Mouse (Mus musculus) CH12.LX (cell line): ENCODE data around the gene Tnnc1. TPM values are rescaled to one million over a fixed set of nuclear protein-coding genes. Genes with fewer than 3 reads are reported as not detected.

Experiments
- DNase-seq: peaks from one replicate; pipeline ENCODE4 v3.0.0-alpha.2; 2013; ENCODE audit errors: extremely low read depth
- H3K27ac ChIP-seq: 2 replicates; pipeline ENCODE4 v1.5.1; 2012; ENCODE audit warnings: low read depth, mild to moderate bottlenecking, control low read depth, moderate library complexity; ENCODE audit not compliant: insufficient read depth
- H3K27me3 ChIP-seq: replicated peaks from 2 replicates; pipeline ENCODE3; 2012; ENCODE audit warnings: inconsistent platforms
- H3K36me3 ChIP-seq, 2 experiments: replicated peaks in 1 of 2; 2 replicates each; pipeline versions ENCODE3 to v1.6.1; 2012; ENCODE audit warnings: inconsistent platforms in 1 of 2, low read length in 1 of 2, mild to moderate bottlenecking in 1 of 2, mixed read lengths in 1 of 2, moderate library complexity in 1 of 2; ENCODE audit not compliant: control insufficient read depth in 1 of 2, insufficient read depth in 1 of 2
- H3K4me1 ChIP-seq, 2 experiments: 2 replicates each; pipeline ENCODE4 v1.6.1; 2012; ENCODE audit warnings: inconsistent platforms in 1 of 2, moderate library complexity in 1 of 2; ENCODE audit not compliant: insufficient read depth in 2 of 2, control insufficient read depth in 1 of 2
- H3K4me2 ChIP-seq: 2 replicates; pipeline ENCODE4 v1.6.1; 2012; ENCODE audit warnings: low read depth, mild to moderate bottlenecking, control low read depth; ENCODE audit not compliant: poor library complexity, insufficient read depth, severe bottlenecking
- H3K4me3 ChIP-seq, 3 experiments: fragments of 150-350 bp in 1 of 3; sonication (generic) in 1 of 3; replicated peaks in 1 of 3; 2 replicates each; pipeline versions ENCODE3 to v1.5.1; 2011 to 2012; ENCODE audit warnings: low read depth in 2 of 3, low read length in 2 of 3, mild to moderate bottlenecking in 2 of 3, moderate library complexity in 2 of 3, control low read depth in 1 of 3, improper control_type of control experiment in 1 of 3, inconsistent platforms in 1 of 3, mixed read lengths in 1 of 3; ENCODE audit not compliant: poor library complexity in 1 of 3
- H3K79me2 ChIP-seq: replicated peaks from 2 replicates; pipeline ENCODE4 v1.6.1; 2012; ENCODE audit warnings: mild to moderate bottlenecking, moderate library complexity; ENCODE audit not compliant: control insufficient read depth, poor library complexity, insufficient read depth, severe bottlenecking; ENCODE audit errors: extremely low read depth
- H3K9ac ChIP-seq: 2 replicates; pipeline ENCODE4 v1.6.1; 2012; ENCODE audit warnings: low read depth, mild to moderate bottlenecking, control low read depth, moderate library complexity; ENCODE audit not compliant: insufficient read depth
- H3K9me3 ChIP-seq: replicated peaks from 2 replicates; pipeline ENCODE3; 2012; ENCODE audit warnings: low read length, inconsistent platforms, mixed read lengths
- CHD2 ChIP-seq: IDR thresholded peaks from 2 replicates; pipeline ENCODE4 v1.6.1; 2011; ENCODE audit warnings: low read length, improper control_type of control experiment
- E2F4 ChIP-seq: IDR thresholded peaks from 2 replicates; pipeline ENCODE4 v1.6.1; 2011; ENCODE audit warnings: low read depth, low read length, improper control_type of control experiment; ENCODE audit not compliant: insufficient replicate concordance
- ELF1 ChIP-seq: IDR thresholded peaks from 2 replicates; pipeline ENCODE4 v1.6.1; 2014; ENCODE audit warnings: low read depth, mild to moderate bottlenecking, inconsistent platforms, low read length, improper control_type of control experiment
- GABPA ChIP-seq: IDR thresholded peaks from 2 replicates; pipeline ENCODE4 v1.6.1; 2012; ENCODE audit warnings: low read depth, low read length, improper control_type of control experiment, inconsistent platforms; ENCODE audit not compliant: insufficient replicate concordance
- HCFC1 ChIP-seq: IDR thresholded peaks from 2 replicates; pipeline ENCODE4 v1.6.1; 2012; ENCODE audit warnings: low read depth, mild to moderate bottlenecking, inconsistent platforms, low read length, improper control_type of control experiment
- IRF4 ChIP-seq: IDR thresholded peaks from 2 replicates; pipeline ENCODE4 v1.6.1; 2014; ENCODE audit warnings: low read depth, mild to moderate bottlenecking, inconsistent platforms, low read length, improper control_type of control experiment
- JUN ChIP-seq: IDR thresholded peaks from 2 replicates; pipeline ENCODE4 v1.6.1; 2011; ENCODE audit warnings: low read depth, mild to moderate bottlenecking, low read length, improper control_type of control experiment, moderate library complexity; ENCODE audit not compliant: insufficient read depth
- MAFK ChIP-seq: IDR thresholded peaks from 2 replicates; pipeline ENCODE4 v1.6.1; 2011; ENCODE audit warnings: low read length, improper control_type of control experiment; ENCODE audit not compliant: insufficient replicate concordance
- MAX ChIP-seq: IDR thresholded peaks from 2 replicates; pipeline ENCODE4 v1.6.1; 2011; ENCODE audit warnings: low read length, improper control_type of control experiment
- MEF2A ChIP-seq: IDR thresholded peaks from 2 replicates; pipeline ENCODE4 v1.6.1; 2014; ENCODE audit warnings: low read depth, mild to moderate bottlenecking, inconsistent platforms, low read length, improper control_type of control experiment, borderline replicate concordance
- MXI1 ChIP-seq: IDR thresholded peaks from 2 replicates; pipeline ENCODE4 v1.6.1; 2011; ENCODE audit warnings: mild to moderate bottlenecking, low read depth, low read length, improper control_type of control experiment
- MYC ChIP-seq: IDR thresholded peaks from 2 replicates; pipeline ENCODE4 v1.6.1; 2011; ENCODE audit warnings: low read depth, mild to moderate bottlenecking, improper control_type of control experiment, low read length
- NELFE ChIP-seq: IDR thresholded peaks from 2 replicates; pipeline ENCODE4 v1.6.1; 2011; ENCODE audit warnings: low read depth, low read length, improper control_type of control experiment
- PAX5 ChIP-seq: IDR thresholded peaks from 2 replicates; pipeline ENCODE4 v1.6.1; 2012; ENCODE audit warnings: low read length, inconsistent platforms, mixed read lengths
- POLR2AphosphoS2 ChIP-seq: IDR thresholded peaks from 2 replicates; pipeline ENCODE4 v1.6.1; 2011; ENCODE audit warnings: low read depth, low read length, improper control_type of control experiment
- RCOR1 ChIP-seq: conservative IDR thresholded peaks from 2 replicates; pipeline ENCODE4 v1.6.1; 2012; ENCODE audit warnings: low read depth, mild to moderate bottlenecking, inconsistent platforms, low read length, improper control_type of control experiment
- TCF12 ChIP-seq: IDR thresholded peaks from 2 replicates; pipeline ENCODE4 v1.6.1; 2014; ENCODE audit warnings: low read depth, mild to moderate bottlenecking, inconsistent platforms, low read length, improper control_type of control experiment
- UBTF ChIP-seq: IDR thresholded peaks from 2 replicates; pipeline ENCODE4 v1.6.1; 2012; ENCODE audit warnings: low read depth, mild to moderate bottlenecking, inconsistent platforms, low read length, improper control_type of control experiment, moderate library complexity
- USF1 ChIP-seq: IDR thresholded peaks from 2 replicates; pipeline ENCODE4 v1.6.1; 2014; ENCODE audit warnings: low read depth, mild to moderate bottlenecking, inconsistent platforms, low read length, improper control_type of control experiment
- USF2 ChIP-seq: conservative IDR thresholded peaks from 2 replicates; pipeline ENCODE4 v1.6.1; 2011; ENCODE audit warnings: low read depth, low read length, improper control_type of control experiment
- ZC3H11A ChIP-seq: IDR thresholded peaks from 2 replicates; pipeline ENCODE4 v1.6.1; 2012; ENCODE audit warnings: low read depth, mild to moderate bottlenecking, inconsistent platforms, low read length, improper control_type of control experiment
- ZKSCAN1 ChIP-seq: IDR thresholded peaks from 2 replicates; pipeline ENCODE4 v1.6.1; 2012; ENCODE audit warnings: low read depth, inconsistent platforms, low read length, improper control_type of control experiment, borderline replicate concordance
- ZNF384 ChIP-seq: IDR thresholded peaks from 2 replicates; pipeline ENCODE4 v1.6.1; 2012; ENCODE audit warnings: low read depth, low read length, improper control_type of control experiment, inconsistent platforms
- dilution Hi-C: fragments of 300-500 bp; cut with MboI; formaldehyde crosslinking; loops from 2 replicates; pipeline ENCODE4 v1.14.3; 2020; ENCODE audit warnings: low sequenced_read_pairs; ENCODE audit not compliant: extremely low pct_unique_long_range_greater_than_20kb, extremely low pct_ligation_motif_present
- in situ Hi-C: fragments of 300-500 bp; cut with MboI; formaldehyde crosslinking; loops from 3 replicates; pipeline ENCODE4 v1.14.3; 2019; ENCODE audit warnings: low sequenced_read_pairs, low pct_ligation_motif_present, low pct_unique_long_range_greater_than_20kb, mixed read lengths
- polyA plus RNA-seq: library from polyadenylated mRNA; unstranded; fragments of >175 nt; gene quantifications from 2 replicates; pipeline ENCODE4 v1.2.1, GENCODE M21; 2012; ENCODE audit warnings: low read depth; ENCODE audit not compliant: insufficient read length
- total RNA-seq, 2 experiments: library from RNA; depleted of rRNA; stranded (reverse); fragments of 300-350 nt in 1 of 2; fragments of >200 nt in 1 of 2; gene quantifications; 2 replicates each; pipeline ENCODE4 v1.2.3; 2012 to 2014

Tnnc1 gene
- total and polyA plus RNA-seq, 3 experiments: 0.25 to 0.66 (median 0.63) TPM

DNA sequence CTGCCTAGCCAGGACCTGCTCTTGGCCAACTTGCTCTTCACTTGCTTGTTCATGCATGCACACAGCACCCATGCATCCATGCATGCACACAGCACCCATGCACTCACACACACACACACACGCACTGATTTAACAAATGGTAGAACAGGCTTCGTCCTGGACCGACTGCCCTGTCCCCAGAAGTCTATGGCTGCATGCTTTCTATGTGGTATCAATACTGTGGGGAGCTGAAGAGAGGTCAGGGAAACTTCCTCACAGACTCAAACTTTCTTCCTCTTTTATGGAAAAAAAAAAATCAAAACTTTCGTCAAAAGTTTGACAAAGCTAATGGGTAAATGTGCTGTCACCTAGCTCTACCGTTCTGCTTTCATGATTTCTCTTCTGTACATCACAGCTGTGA, 24.6 kb upstream of the Tnnc1 start:
- in situ Hi-C loops: no loop called here
- Histone ChIP-seq H3K9me3 (no peaks in the 10 kb centered on the region), H3K27me3 (no peaks in the 10 kb centered on the region), H3K27ac (no peak overlapping the region), H3K9ac (no peak overlapping the region), H3K4me2 (no peak overlapping the region), H3K4me3 (no peak overlapping the region)
- no peak for DNase-seq
- dilution Hi-C loops: no loop called here
- TF ChIP-seq ELF1 (no peak), TCF12 (no peak), MEF2A (no peak), JUN (no peak), ZC3H11A (no peak), POLR2AphosphoS2 (no peak), ZKSCAN1 (no peak)
- TF ChIP-seq, all 38 proteins: peak for 0
- Histone ChIP-seq H3K79me2 (no peaks in the 10 kb centered on the region), H3K36me3 (peaks cover 89 to 100% of the 10 kb centered on the region in 2 experiments), H3K4me1 (no peaks in the 10 kb centered on the region; a peak in 1 of 4 replicates)

GRCm38 (mm10) chr14:31184195-31184594, 23.9 kb upstream of the Tnnc1 start:
- H3K36me3 ChIP-seq: peaks cover 90 to 100% of the 10 kb centered on the region in 2 experiments
- no peaks in the 10 kb centered on the region for H3K79me2 ChIP-seq
- H3K9ac ChIP-seq: no peak overlapping the region
- H3K9me3 ChIP-seq: no peaks in the 10 kb centered on the region
- no peak overlapping the region for H3K27ac ChIP-seq
- no peak overlapping the region for H3K4me2 ChIP-seq
- H3K27me3 ChIP-seq: no peaks in the 10 kb centered on the region
- no peak overlapping the region for H3K4me3 ChIP-seq
- dilution Hi-C loops (no loop called here), in situ Hi-C loops (no loop called here)
- no peaks in the 10 kb centered on the region; a peak in 1 of 4 replicates for H3K4me1 ChIP-seq
- TF ChIP-seq POLR2AphosphoS2: no peak
- no peak for TF ChIP-seq NELFE
- DNase-seq: no peak

DNA sequence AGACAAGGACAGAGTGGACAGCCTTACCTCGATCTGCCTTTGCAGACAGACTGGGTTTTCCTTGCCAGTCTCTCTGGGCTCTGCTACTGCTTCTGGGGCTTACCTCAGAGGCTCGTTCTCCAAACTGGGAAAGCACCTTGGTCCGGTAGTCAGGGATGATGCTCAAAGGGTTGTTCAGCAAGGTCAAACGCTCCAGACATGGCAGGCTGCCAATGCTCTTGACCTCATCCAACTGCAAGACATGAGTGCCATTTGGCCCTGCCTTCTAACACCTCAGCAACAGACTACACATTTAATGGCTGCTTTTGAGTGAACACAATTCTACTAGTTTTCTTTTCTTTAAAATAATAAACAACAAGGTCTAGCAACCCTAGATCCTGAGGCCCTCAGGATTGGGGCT, 21.5 kb upstream of the Tnnc1 start:
- in situ Hi-C loops: no loop called here
- Histone ChIP-seq H3K9ac (no peak overlapping the region), H3K27me3 (no peaks in the 10 kb centered on the region), H3K4me3 (no peak overlapping the region), H3K9me3 (no peaks in the 10 kb centered on the region), H3K36me3 (peaks cover 94 to 100% of the 10 kb centered on the region in 2 experiments), H3K4me1 (no peaks in the 10 kb centered on the region; a peak in 1 of 4 replicates), H3K79me2 (no peaks in the 10 kb centered on the region), H3K4me2 (no peak overlapping the region), H3K27ac (no peak overlapping the region)
- TF ChIP-seq USF1: no peak
- no peak for TF ChIP-seq NELFE
- TF ChIP-seq MYC: no peak
- no peak for TF ChIP-seq CHD2
- no peak for TF ChIP-seq IRF4
- no peak for TF ChIP-seq GABPA
- no peak for TF ChIP-seq E2F4
- no peak for TF ChIP-seq RCOR1
- TF ChIP-seq POLR2AphosphoS2: no peak
- no peak for TF ChIP-seq MEF2A
- TF ChIP-seq ZC3H11A: no peak
- no peak for TF ChIP-seq USF2
- TF ChIP-seq MAFK: no peak
- no peak for TF ChIP-seq ZNF384
- TF ChIP-seq HCFC1: no peak
- no peak for TF ChIP-seq PAX5
- TF ChIP-seq MXI1: no peak
- no peak for TF ChIP-seq UBTF
- TF ChIP-seq MAX: no peak
- dilution Hi-C loops: no loop called here
- DNase-seq: no peak
